Mouse (Mus musculus) small intestine, adult 2 months (tissue): ENCODE results near the gene Vmn1r228.

Experiments used
- CTCF ChIP-seq: fragments of 200-500 bp; IDR thresholded peaks from 2 replicates; pipeline ENCODE4 v1.5.1; 2012; ENCODE audit warnings: low read depth, mild to moderate bottlenecking, control low read depth, inconsistent platforms, low read length, moderate library complexity, mixed read lengths; ENCODE audit not compliant: insufficient replicate concordance, insufficient read length; ENCODE audit errors: extremely low read depth
- POLR2A ChIP-seq: fragments of 200-500 bp; IDR thresholded peaks from 2 replicates; pipeline ENCODE4 v1.6.1; 2012; ENCODE audit warnings: low read depth, mild to moderate bottlenecking, control low read depth, inconsistent platforms, low read length, moderate library complexity

GRCm38 (mm10) chr17:20811255-20811654 is 25.3 kb upstream of the Vmn1r228 start, which contains the start of gene Vmn1r229:
- TF ChIP-seq CTCF, result no peak
- no peak for TF ChIP-seq POLR2A
